Mouse (Mus musculus): ENCODE data around the gene Wdr25. TPM values are rescaled to one million over a fixed set of nuclear protein-coding genes. Genes with fewer than 3 reads are reported as not detected.
"Not testable (repeated sequence)": the region's sequence is repeated elsewhere in the genome, so short reads cannot be mapped to it uniquely, and the experiment has no call there.

Wdr25 gene
- total RNA-seq (2021) = 10 to 100 TPM; 11.0 to 12.2 TPM
- long read RNA-seq, experiment 1, partial matches to known transcripts = 1 of 8 reads
- long read RNA-seq, experiment 1, other reads (novel, unspliced or antisense) = 7 of 8 reads
- long read RNA-seq, experiment 2, partial matches to known transcripts = 1 of 7 reads
- long read RNA-seq, experiment 2, other reads (novel, unspliced or antisense) = 6 of 7 reads

GRCm38 (mm10) chr12:108892989-108893714 is at the start of gene Wdr25:
Gene Wdr25, plus strand, starts transcription at chr12:108893631.
- peak within 1 kb of the TSS; percentile 73 for H3K4me3 ChIP-seq
- no peak for DNase-seq (ENCODE audit: low spot score in 2 of 2)
- no peak for TF ChIP-seq CTCF (conservative IDR thresholded peaks at IDR 0.05)
- peak within 1 kb of the TSS; percentile 83 for H3K27ac ChIP-seq

- not testable (repeated sequence) for H3K4me3 ChIP-seq; H3K27ac ChIP-seq; DNase-seq (ENCODE audit: low spot score in 2 of 2)
- TF ChIP-seq CTCF (conservative IDR thresholded peaks at IDR 0.05) = peak; percentile 26
Measured at GRCm38 (mm10) chr12:108848033-108848432, 45.4 kb upstream of the Wdr25 start.

DNA sequence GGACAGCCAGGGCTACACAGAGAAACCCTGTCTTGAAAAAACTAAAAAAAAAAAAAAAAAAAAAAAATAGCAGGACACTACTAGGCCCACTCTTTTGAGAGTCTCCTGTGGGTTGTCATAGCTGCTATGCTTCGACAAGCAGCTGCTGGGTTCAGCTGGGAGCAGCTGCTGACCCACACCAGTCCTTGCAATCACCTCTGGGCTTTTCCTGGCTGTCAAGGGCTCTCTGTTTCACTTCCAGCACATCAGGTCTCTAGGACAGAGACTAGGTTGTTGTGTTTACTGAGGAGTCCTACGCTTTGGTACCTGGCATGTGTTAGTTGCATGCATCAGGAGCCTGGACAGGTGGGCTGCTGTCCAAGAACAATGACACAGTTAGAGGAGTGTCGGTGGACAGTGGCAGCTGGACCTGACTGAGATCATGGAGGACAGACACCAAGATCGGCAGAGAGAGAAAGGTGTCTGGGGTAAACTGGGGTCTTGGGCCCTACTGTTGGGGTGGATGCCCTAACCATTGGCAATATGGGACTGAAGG is 43.9 kb upstream of the Wdr25 start:
- DNase-seq (ENCODE audit: low spot score in 2 of 2) = no peak
- no peak for TF ChIP-seq CTCF (conservative IDR thresholded peaks at IDR 0.05)
- Histone ChIP-seq H3K27ac (no peak overlapping the region), H3K4me3 (no peak overlapping the region)

GRCm38 (mm10) chr12:108850129-108850528 is 43.3 kb upstream of the Wdr25 start:
- DNase-seq (ENCODE audit: low spot score in 2 of 2) = no peak
- Histone ChIP-seq H3K27ac (no peak overlapping the region), H3K4me3 (no peak overlapping the region)
- TF ChIP-seq CTCF (conservative IDR thresholded peaks at IDR 0.05) = no peak

DNA sequence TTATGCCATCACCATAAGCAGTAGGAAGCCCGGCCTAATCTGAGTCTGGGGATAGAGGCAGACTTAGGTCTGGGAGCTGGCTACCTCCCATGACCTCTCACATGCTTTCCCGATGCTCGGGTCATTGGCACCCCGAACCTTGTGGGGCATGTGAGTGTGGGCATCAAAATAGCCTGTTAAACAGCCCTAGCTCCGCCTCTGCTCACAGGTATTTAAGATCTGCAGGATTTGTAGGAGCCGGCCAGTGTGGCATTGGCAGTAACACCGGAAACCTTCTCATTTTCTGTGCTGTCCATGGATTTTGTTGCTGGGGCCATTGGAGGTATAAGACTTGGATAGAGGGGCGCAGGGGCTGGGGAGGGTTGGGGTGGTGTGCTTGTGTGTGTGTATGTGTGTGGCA is 42.5 kb upstream of the Wdr25 start:
- no peak for DNase-seq (ENCODE audit: low spot score in 2 of 2)
- H3K4me3 ChIP-seq = no peak overlapping the region

GRCm38 (mm10) chr12:108852822-108853221 is 40.6 kb upstream of the Wdr25 start:
- DNase-seq (ENCODE audit: low spot score in 2 of 2) = no peak
- TF ChIP-seq CTCF (conservative IDR thresholded peaks at IDR 0.05) = no peak
- Histone ChIP-seq H3K4me3 (no peak overlapping the region), H3K27ac (no peak overlapping the region)

More for the DNA sequence above, 42.5 kb upstream of the Wdr25 start:
- TF ChIP-seq CTCF (conservative IDR thresholded peaks at IDR 0.05) = no peak
- no peak overlapping the region for H3K27ac ChIP-seq

DNA sequence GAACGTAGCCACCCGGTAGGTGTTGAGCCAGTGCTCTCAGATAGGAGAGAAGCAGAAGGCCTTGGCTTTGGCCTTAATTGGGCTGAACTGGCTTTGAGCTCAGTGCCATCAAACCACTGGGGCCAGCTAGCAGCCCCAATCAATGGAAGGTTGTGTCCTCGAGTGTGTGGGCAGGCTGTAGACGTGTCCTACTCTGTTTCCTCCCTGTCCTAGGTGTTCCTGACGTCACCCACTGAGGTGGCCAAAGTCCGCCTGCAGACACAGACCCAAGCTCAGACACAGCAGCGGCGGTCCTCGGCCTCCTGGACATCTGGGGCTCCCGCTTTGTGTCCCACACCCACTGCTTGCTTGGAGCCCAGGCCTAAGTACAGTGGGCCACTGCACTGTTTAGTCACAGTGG is 38.4 kb upstream of the Wdr25 start:
- no peak for TF ChIP-seq CTCF (conservative IDR thresholded peaks at IDR 0.05)
- no peak overlapping the region for H3K4me3 ChIP-seq
- H3K27ac ChIP-seq = no peak overlapping the region
- DNase-seq (ENCODE audit: low spot score in 2 of 2) = no peak

- DNase-seq (ENCODE audit: low spot score in 2 of 2) = no peak
- no peak for TF ChIP-seq CTCF (conservative IDR thresholded peaks at IDR 0.05)
- Histone ChIP-seq H3K27ac (no peak overlapping the region), H3K4me3 (no peak overlapping the region)
Measured at GRCm38 (mm10) chr12:108856186-108856585, 37.2 kb upstream of the Wdr25 start.

DNA sequence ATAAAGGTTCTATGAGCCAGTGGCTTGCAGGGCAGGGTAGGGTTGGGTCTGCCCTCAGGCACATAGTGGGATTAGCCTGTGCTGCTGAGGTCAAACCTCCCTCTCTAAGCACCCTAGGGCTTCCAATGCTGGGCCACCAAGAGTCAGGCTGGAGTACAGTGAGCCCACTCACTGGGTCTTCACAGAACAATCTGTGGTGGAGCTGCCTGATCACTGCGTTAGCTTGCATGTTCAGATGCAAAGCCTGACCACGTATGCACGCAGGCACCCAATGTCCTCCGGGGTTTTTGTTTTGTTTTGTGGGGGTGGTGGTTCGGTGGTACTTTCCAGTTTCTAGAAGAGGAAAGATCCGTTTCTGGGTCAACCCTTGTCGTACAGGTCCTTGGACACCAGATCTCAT is 36.3 kb upstream of the Wdr25 start:
- TF ChIP-seq CTCF (conservative IDR thresholded peaks at IDR 0.05) = no peak
- Histone ChIP-seq H3K27ac (no peak overlapping the region), H3K4me3 (no peak overlapping the region)
- no peak for DNase-seq (ENCODE audit: low spot score in 2 of 2)

- no peak for DNase-seq (ENCODE audit: low spot score in 2 of 2)
- TF ChIP-seq CTCF (conservative IDR thresholded peaks at IDR 0.05) = no peak
- no peak overlapping the region for H3K4me3 ChIP-seq
- H3K27ac ChIP-seq = no peak overlapping the region
Measured at GRCm38 (mm10) chr12:108857589-108858184, 35.7 kb upstream of the Wdr25 start.

DNA sequence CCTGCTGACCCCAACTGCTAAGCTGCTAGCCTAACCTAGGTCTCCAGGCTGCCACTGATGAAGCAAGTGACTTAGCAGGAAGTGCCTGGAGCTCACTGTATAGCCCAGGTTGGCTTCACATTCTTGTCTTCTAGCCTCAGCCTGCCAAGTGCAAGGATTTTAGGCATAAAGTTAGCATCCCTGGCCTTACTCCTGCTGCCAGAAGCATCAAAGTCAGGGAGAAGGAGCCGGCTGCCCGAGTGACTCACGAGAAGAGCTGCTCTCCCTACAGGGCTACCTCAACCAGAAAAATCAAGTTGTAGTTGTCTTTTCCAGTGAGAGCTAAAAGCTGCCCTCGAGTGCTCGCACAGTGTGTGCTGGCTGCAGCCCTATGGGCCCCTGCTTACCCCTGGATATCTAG is 34.9 kb upstream of the Wdr25 start:
- DNase-seq (ENCODE audit: low spot score in 2 of 2) = no peak
- no peak for TF ChIP-seq CTCF (conservative IDR thresholded peaks at IDR 0.05)

DNA sequence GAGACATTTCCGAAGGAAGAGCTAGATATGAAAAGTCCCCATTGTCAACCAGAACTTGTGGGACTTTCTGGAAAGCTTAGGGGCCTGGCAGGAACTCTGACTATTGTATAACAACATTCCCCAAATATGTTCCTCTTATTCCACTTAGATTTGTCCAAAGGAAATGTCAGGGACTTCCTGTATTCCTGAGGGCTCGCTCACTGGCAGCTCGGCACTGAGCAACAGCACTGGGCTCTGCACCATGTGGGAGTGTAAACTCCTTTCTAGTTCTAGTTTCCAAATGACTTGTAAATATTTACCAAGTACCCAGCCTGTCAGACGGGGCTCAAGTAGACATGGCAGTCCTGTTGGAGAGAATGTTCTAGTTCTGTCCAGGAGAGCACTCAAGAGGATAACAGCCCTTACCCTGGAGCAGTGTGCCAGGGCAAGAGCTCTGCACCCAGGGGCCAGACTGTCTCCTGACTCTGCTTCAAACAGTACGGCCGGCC is 28.4 kb upstream of the Wdr25 start:
- no peak for TF ChIP-seq CTCF (conservative IDR thresholded peaks at IDR 0.05)
- H3K27ac ChIP-seq = no peak overlapping the region
- no peak for DNase-seq (ENCODE audit: low spot score in 2 of 2)
- H3K4me3 ChIP-seq = no peak overlapping the region

More for the DNA sequence above, 34.9 kb upstream of the Wdr25 start:
- Histone ChIP-seq H3K27ac (no peak overlapping the region), H3K4me3 (no peak overlapping the region)

DNA sequence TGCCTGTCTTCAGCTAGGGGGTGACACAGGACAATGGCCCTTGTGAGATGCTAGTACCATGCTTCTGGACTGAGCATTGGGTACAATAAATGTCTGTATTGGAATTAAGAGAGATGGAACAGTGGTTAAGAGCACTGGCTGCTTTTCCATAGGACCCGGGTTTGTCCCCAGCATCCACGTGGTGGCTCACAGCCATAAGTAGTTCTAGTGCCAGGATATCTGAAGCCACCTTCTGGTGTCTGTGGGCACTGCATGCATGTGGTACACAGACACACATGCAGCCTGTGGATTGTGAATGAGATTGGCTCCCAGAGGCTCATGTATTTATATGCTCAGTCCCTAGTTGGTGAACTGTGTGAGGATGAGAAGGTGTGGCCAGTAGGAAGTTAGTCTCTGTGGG is 23.9 kb upstream of the Wdr25 start:
- H3K4me3 ChIP-seq = no peak overlapping the region
- no peak for DNase-seq (ENCODE audit: low spot score in 2 of 2)
- no peak overlapping the region for H3K27ac ChIP-seq
- peak; percentile 64 for TF ChIP-seq CTCF (conservative IDR thresholded peaks at IDR 0.05)
